Mouse (Mus musculus): Measurements from ENCODE around the gene Cd38.

- TF ChIP-seq CTCF (IDR thresholded peaks at IDR 0.05; ENCODE audit: control insufficient read depth, insufficient read depth, insufficient replicate concordance, low read depth, low read length), result no peak
- no peak for TF ChIP-seq POLR2A (IDR thresholded peaks at IDR 0.05; ENCODE audit: control insufficient read depth, low read depth, low read length)
Measured at GRCm38 (mm10) chr5:43822824-43823223, 45.5 kb upstream of the Cd38 start.

All from testis, adult 2 months (tissue).